Mouse (Mus musculus): ENCODE measurements around the gene Btbd16. TPM values are rescaled to one million over a fixed set of nuclear protein-coding genes. Genes with fewer than 3 reads are reported as not detected.

Gene Btbd16
- polyA plus RNA-seq, 1 experiment from 2014 or later, result not detected

- no peak for ATAC-seq
- Histone ChIP-seq H3K4me1 (replicated peaks) (no peaks in the 10 kb centered on the region), H3K4me2 (replicated peaks) (no peak overlapping the region), H3K9me3 (no peaks in the 10 kb centered on the region), H3K4me3 (replicated peaks) (no peak overlapping the region), H3K9ac (replicated peaks) (no peak overlapping the region), H3K36me3 (no peaks in the 10 kb centered on the region), H3K27me3 (no peaks in the 10 kb centered on the region), H3K27ac (no peak overlapping the region)
- 96% methylated on average over 4 of the region's 4 CpGs for WGBS
Measured at GRCm38 (mm10) chr7:130801811-130802210, 27.9 kb downstream of the Btbd16 start.

DNA sequence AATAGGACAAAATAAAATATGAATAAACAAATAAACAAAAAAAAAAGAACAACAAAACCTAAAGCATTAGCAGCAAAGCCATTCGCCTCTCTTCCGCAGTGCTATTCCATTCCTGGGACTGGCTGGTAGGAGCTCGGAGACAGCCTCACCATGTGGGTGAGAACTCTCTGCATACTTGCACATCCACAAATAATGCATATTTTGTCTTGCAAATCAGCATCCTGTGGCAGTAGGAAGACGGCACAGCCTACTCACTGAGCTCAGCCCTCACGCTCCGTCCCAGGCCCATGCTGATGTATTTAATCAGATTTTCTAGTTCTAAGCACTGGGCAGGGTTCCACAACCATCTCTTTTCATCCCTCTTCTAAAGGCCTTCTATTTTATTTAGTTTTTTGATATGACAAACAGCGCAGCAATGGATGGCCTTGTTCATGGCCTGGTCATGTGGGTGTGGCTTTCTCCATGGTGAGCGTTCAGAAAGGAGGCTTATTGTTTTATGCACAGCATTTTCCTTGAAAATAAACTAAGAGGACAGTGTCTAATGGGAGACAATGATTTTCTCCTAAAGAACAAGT lies 29.5 kb downstream of the Btbd16 start:
- Histone ChIP-seq H3K4me1 (replicated peaks) (no peaks in the 10 kb centered on the region), H3K36me3 (no peaks in the 10 kb centered on the region), H3K9me3 (no peaks in the 10 kb centered on the region), H3K4me3 (replicated peaks) (no peak overlapping the region), H3K27ac (no peak overlapping the region), H3K9ac (replicated peaks) (no peak overlapping the region), H3K27me3 (no peaks in the 10 kb centered on the region), H3K4me2 (replicated peaks) (no peak overlapping the region)
- ATAC-seq, result no peak
- WGBS, result 70% methylated on average over 8 of the region's 8 CpGs

DNA sequence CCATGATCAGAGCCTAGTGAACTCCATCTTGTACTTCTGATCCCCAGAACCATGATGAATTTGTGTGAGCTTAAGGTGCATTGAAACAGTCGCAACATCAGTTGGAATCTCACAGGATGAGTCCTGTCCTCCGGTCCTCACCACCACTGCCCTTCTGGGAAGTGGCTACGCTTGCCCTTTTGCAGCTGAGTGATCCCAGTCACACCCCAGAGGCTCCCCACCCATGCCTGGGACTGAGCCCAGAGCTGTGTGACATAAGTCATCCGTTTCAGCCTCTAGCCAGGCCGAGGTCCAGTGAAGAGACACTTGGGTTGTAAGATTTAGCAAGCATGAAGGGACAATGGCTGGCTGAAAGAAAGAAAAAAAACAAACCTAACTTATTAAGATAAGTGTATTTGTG lies 31.1 kb downstream of the Btbd16 start:
- no peak overlapping the region for H3K9ac ChIP-seq (replicated peaks)
- no peak overlapping the region for H3K4me3 ChIP-seq (replicated peaks)
- no peak overlapping the region for H3K4me2 ChIP-seq (replicated peaks)
- H3K4me1 ChIP-seq (replicated peaks), result no peaks in the 10 kb centered on the region
- ATAC-seq, result no peak
- no peak overlapping the region for H3K27ac ChIP-seq
- H3K36me3 ChIP-seq, result no peaks in the 10 kb centered on the region
- H3K27me3 ChIP-seq, result no peaks in the 10 kb centered on the region
- no peaks in the 10 kb centered on the region for H3K9me3 ChIP-seq
- 78% methylated on average over 5 of the region's 5 CpGs for WGBS

GRCm38 (mm10) chr7:130807749-130808148 lies 33.9 kb downstream of the Btbd16 start:
- ATAC-seq, result no peak
- no peak overlapping the region for H3K27ac ChIP-seq
- 80% methylated on average over 8 of the region's 8 CpGs for WGBS
- no peaks in the 10 kb centered on the region for H3K27me3 ChIP-seq
- no peak overlapping the region for H3K9ac ChIP-seq (replicated peaks)
- H3K9me3 ChIP-seq, result no peaks in the 10 kb centered on the region
- H3K4me1 ChIP-seq (replicated peaks), result no peaks in the 10 kb centered on the region
- no peak overlapping the region for H3K4me3 ChIP-seq (replicated peaks)
- H3K36me3 ChIP-seq, result no peaks in the 10 kb centered on the region
- no peak overlapping the region for H3K4me2 ChIP-seq (replicated peaks)

DNA sequence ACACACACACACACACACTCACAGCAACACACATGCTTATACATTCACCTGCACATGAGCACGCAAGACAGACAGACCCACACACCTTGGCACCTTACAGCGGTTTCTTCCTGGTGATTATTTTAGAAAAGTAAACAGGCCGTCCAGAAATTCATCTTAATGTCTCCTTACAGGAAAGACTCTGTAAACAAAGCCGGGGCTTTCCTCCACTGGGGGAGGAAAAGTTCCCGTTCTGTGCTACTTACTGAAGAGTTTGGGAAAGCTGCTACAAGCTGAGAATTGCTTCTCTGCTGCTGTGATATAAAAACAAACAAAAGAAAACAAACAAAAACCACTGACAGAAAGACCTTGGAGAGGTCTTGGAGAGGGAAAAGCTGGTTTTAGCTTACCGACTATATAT lies 34.8 kb downstream of the Btbd16 start:
- H3K27me3 ChIP-seq, result no peaks in the 10 kb centered on the region
- no peak overlapping the region for H3K4me3 ChIP-seq (replicated peaks)
- no peak overlapping the region for H3K27ac ChIP-seq
- no peaks in the 10 kb centered on the region for H3K4me1 ChIP-seq (replicated peaks)
- no peak overlapping the region for H3K9ac ChIP-seq (replicated peaks)
- ATAC-seq, result no peak
- no peaks in the 10 kb centered on the region for H3K9me3 ChIP-seq
- H3K4me2 ChIP-seq (replicated peaks), result no peak overlapping the region
- H3K36me3 ChIP-seq, result no peaks in the 10 kb centered on the region
- 88% methylated on average over 6 of the region's 6 CpGs for WGBS

GRCm38 (mm10) chr7:130810238-130810637 lies 36.4 kb downstream of the Btbd16 start:
- no peak for ATAC-seq
- Histone ChIP-seq H3K27ac (no peak overlapping the region), H3K4me2 (replicated peaks) (no peak overlapping the region), H3K9me3 (no peaks in the 10 kb centered on the region), H3K9ac (replicated peaks) (no peak overlapping the region), H3K27me3 (no peaks in the 10 kb centered on the region), H3K4me3 (replicated peaks) (no peak overlapping the region), H3K4me1 (replicated peaks) (no peaks in the 10 kb centered on the region), H3K36me3 (no peaks in the 10 kb centered on the region)
- WGBS, result 93% methylated on average over 4 of the region's 4 CpGs

DNA sequence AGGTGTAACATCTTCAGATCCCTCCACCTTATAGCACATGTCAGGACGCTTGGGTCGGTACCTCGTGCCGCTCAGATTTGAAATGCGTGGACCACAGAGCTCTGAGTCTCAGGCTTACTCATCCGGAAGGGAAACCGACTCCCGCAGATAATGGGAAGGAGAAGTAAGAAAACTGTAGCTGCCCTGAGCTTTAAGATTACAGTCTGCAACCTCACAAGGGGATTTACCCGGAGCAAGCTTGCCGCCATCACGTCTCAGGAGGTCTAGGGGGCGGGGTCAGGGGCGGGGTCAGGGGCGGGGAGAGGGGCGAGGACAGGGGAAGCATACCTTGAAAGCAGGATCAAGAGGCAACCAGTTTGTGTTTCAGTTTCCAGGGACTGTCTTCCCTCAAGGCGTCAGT lies 38.5 kb downstream of the Btbd16 start:
- no peak overlapping the region for H3K4me3 ChIP-seq (replicated peaks)
- no peaks in the 10 kb centered on the region for H3K36me3 ChIP-seq
- H3K9ac ChIP-seq (replicated peaks), result no peak overlapping the region
- H3K4me1 ChIP-seq (replicated peaks), result no peaks in the 10 kb centered on the region
- 44% methylated on average over 16 of the region's 16 CpGs for WGBS
- H3K9me3 ChIP-seq, result no peaks in the 10 kb centered on the region
- no peak for ATAC-seq
- no peak overlapping the region for H3K27ac ChIP-seq
- no peaks in the 10 kb centered on the region for H3K27me3 ChIP-seq
- H3K4me2 ChIP-seq (replicated peaks), result no peak overlapping the region

- Histone ChIP-seq H3K4me2 (replicated peaks) (no peak overlapping the region), H3K36me3 (no peaks in the 10 kb centered on the region), H3K4me1 (replicated peaks) (no peaks in the 10 kb centered on the region), H3K27me3 (no peaks in the 10 kb centered on the region), H3K9ac (replicated peaks) (no peak overlapping the region), H3K27ac (no peak overlapping the region), H3K9me3 (no peaks in the 10 kb centered on the region), H3K4me3 (replicated peaks) (no peak overlapping the region)
- WGBS, result 95% methylated on average over 10 of the region's 10 CpGs
- ATAC-seq, result no peak
Measured at GRCm38 (mm10) chr7:130815601-130816000, 41.7 kb downstream of the Btbd16 start.

DNA sequence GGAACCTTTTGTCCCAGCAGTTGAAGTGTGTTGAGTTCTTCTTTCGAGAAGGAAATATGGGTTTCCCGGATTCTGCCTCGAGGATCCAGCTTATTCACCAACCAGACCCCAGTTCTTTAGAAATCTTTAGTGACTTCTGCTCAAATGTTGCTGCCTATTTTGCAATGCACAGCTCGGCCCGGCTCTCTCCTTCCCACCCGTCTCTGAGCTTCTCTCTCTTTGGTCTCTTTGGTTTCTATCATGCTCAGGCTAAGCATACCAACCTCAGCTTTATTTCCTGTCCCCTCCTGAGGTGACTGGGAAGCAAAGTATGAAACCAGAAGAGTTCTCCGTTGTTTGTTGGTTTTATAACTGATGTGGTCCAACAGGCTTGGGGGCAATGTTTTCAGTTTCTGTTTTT lies 42.4 kb downstream of the Btbd16 start:
- Histone ChIP-seq H3K4me3 (replicated peaks) (no peak overlapping the region), H3K9ac (replicated peaks) (no peak overlapping the region), H3K4me2 (replicated peaks) (no peak overlapping the region), H3K36me3 (no peaks in the 10 kb centered on the region), H3K9me3 (no peaks in the 10 kb centered on the region), H3K4me1 (replicated peaks) (no peaks in the 10 kb centered on the region), H3K27me3 (no peaks in the 10 kb centered on the region), H3K27ac (no peak overlapping the region)
- WGBS, result 85% methylated on average over 7 of the region's 7 CpGs
- no peak for ATAC-seq

- H3K27ac ChIP-seq, result no peak overlapping the region
- no peak for ATAC-seq
- H3K4me3 ChIP-seq (replicated peaks), result no peak overlapping the region
- H3K9ac ChIP-seq (replicated peaks), result no peak overlapping the region
- no peaks in the 10 kb centered on the region for H3K36me3 ChIP-seq
- 84% methylated on average over 5 of the region's 5 CpGs for WGBS
- no peaks in the 10 kb centered on the region for H3K9me3 ChIP-seq
- no peaks in the 10 kb centered on the region for H3K4me1 ChIP-seq (replicated peaks)
- no peak overlapping the region for H3K4me2 ChIP-seq (replicated peaks)
- H3K27me3 ChIP-seq, result no peaks in the 10 kb centered on the region
Measured at GRCm38 (mm10) chr7:130818813-130819212, 44.9 kb downstream of the Btbd16 start.

GRCm38 (mm10) chr7:130819624-130820023 lies 45.8 kb downstream of the Btbd16 start:
- 84% methylated on average over 10 of the region's 10 CpGs for WGBS
- no peak overlapping the region for H3K4me3 ChIP-seq (replicated peaks)
- H3K9me3 ChIP-seq, result no peaks in the 10 kb centered on the region
- H3K36me3 ChIP-seq, result no peaks in the 10 kb centered on the region
- ATAC-seq, result no peak
- no peak overlapping the region for H3K9ac ChIP-seq (replicated peaks)
- no peaks in the 10 kb centered on the region for H3K27me3 ChIP-seq
- no peaks in the 10 kb centered on the region for H3K4me1 ChIP-seq (replicated peaks)
- no peak overlapping the region for H3K27ac ChIP-seq
- H3K4me2 ChIP-seq (replicated peaks), result no peak overlapping the region

DNA sequence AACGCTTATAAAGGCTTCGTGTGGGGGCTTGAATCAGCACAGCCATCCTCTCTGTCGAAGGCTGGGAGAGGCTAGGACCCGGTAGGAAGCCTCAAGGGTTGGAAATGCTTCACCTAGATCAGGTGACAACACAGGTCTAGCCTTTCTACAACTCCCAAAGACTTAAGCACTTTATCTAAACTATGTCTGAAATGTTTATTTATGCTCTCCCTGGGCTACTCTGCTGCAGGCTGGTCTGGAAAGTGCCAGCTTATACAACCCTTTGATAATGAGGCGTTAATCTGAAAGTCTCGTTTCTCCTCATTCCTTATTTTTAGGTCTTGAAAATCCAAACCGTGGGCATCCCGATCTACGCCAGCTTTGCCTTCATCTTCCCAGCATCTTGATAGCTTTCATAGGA lies 50.1 kb downstream of the Btbd16 start:
- 81% methylated on average over 9 of the region's 9 CpGs for WGBS
- H3K9ac ChIP-seq (replicated peaks), result no peak overlapping the region

DNA sequence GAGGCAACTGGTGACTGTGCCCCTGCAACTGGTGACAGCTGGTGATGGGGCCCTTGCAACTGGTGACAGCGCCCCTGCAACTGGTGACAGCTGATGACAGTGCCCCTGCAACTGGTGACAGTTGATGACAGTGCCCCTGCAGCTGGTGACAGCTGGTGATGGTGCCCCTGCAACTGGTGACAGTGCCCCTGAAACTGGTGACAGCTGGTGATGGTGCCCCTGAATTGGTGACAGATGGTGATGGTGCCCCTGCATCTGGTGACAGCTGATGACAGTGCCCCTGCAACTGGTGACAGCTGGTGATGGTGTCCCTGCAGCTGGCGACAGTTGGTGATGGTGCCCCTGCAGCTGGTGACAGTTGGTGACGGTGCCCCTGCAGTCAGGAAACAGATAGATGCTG lies 52.5 kb downstream of the Btbd16 start:
- ATAC-seq, result no peak
- H3K27me3 ChIP-seq, result no peaks in the 10 kb centered on the region; the same call in 1 of the 2 replicates
- no peaks in the 10 kb centered on the region for H3K36me3 ChIP-seq
- 92% methylated on average over 3 of the region's 3 CpGs for WGBS
- H3K9ac ChIP-seq (replicated peaks), result no peak overlapping the region
- H3K4me1 ChIP-seq (replicated peaks), result no peaks in the 10 kb centered on the region
- no peaks in the 10 kb centered on the region for H3K9me3 ChIP-seq
- H3K27ac ChIP-seq, result no peak overlapping the region
- no peak overlapping the region for H3K4me2 ChIP-seq (replicated peaks)
- no peak overlapping the region for H3K4me3 ChIP-seq (replicated peaks)

More for the DNA sequence above, 50.1 kb downstream of the Btbd16 start:
- ATAC-seq, result no peak
- Histone ChIP-seq H3K27ac (no peak overlapping the region), H3K4me3 (replicated peaks) (no peak overlapping the region), H3K36me3 (no peaks in the 10 kb centered on the region), H3K9me3 (no peaks in the 10 kb centered on the region), H3K4me1 (replicated peaks) (no peaks in the 10 kb centered on the region), H3K27me3 (no peaks in the 10 kb centered on the region; the same call in 1 of the 2 replicates), H3K4me2 (replicated peaks) (no peak overlapping the region)
